Mouse (Mus musculus): ENCODE measurements around the gene Tomm20. TPM values are rescaled to one million over a fixed set of nuclear protein-coding genes. Genes with fewer than 3 reads are reported as not detected.

The Tomm20 gene
- 141 TPM for polyA plus RNA-seq (2014; fragmentation: Illumina TruSeq; extraction: RNeasy Lipid Tissue Mini Kit (QIAGEN cat#74804); ENCODE audit: low read depth, low replicate concordance)

DNA sequence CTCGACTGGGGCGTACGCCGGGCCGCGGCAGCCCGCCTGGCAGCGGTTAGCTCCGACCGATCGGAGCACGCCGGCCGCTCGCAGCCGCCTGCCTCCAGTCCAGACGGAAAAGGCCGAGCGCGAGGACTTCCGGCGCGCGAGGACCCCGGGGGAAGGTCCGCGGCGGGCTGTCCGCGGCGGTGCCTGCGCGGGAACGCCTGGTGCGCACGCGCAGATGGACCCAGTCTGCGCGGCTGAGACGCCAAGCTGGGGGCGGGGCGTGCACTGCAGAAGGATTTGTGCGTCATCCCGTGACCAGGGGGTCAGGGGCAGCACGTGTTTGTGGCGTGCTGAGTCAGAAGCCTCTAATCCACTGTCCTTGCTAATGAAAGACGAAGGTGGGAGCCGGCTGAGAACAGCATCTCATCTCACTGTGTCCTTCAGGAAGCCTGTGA lies at the start of gene Tomm20:
Tomm20 (minus strand) TSS at position 115 of the 434 bp plus-strand sequence.

DNA sequence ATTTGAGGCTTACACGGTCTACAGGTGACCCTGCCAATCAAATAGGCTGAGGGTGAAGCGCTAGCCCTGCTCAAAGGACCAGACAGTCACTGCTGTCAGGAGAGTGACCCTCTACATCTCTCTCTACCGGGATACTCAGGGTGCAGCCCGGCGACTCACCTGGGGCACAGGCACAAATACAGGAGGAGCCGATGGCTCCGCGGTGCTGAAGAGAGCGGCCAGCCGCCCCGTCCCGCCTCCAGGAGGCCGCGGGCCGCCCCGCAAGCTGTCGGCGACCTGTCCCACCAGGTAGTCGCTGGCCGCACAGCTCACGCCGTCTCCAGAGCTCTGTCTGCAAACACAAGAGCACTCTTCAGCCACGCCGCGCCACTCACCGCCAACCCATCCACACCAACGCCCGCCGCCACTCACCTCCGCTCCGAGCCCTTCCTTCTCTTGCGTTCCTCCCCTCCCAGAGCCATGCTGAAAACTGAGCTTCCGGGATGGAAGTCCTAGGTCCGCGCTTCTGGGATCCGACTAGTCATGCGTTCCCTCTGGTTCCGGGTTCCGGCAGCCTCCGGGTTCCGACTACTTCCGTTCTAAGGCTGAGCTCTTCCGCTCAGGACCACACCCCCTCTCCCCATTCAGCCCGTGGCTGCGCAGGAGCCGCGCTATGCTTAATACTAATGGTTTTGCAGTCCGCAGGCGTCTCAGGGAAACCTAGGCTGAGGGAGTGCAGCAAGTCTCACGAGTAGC lies 25.1 kb upstream of the Tomm20 start, which contains the start of gene Rbm34:
Rbm34 (minus strand) TSS at position 493 of the 735 bp plus-strand sequence.

Other genes with a start within 250 kb of the Tomm20 start
- 42.3 TPM for gene Rbm34, start 25.2 kb upstream of the Tomm20 start, polyA plus RNA-seq (2014; fragmentation: Illumina TruSeq; extraction: RNeasy Lipid Tissue Mini Kit (QIAGEN cat#74804); ENCODE audit: low read depth, low replicate concordance)
- 40.1 TPM for gene Pard3, start 118.0 kb upstream of the Tomm20 start, polyA plus RNA-seq (2014; fragmentation: Illumina TruSeq; extraction: RNeasy Lipid Tissue Mini Kit (QIAGEN cat#74804); ENCODE audit: low read depth, low replicate concordance)